Mouse (Mus musculus): Measurements from ENCODE around the gene Klf13. TPM values are rescaled to one million over a fixed set of nuclear protein-coding genes. Genes with fewer than 3 reads are reported as not detected.
A peak's percentile ranks its signal among the peaks of the same experiment; 100 is the strongest.

The Klf13 gene
- polyA plus RNA-seq, 1 experiment from 2014 or later, result 31.1 TPM

GRCm38 (mm10) chr7:63871698-63872097, 67.0 kb downstream of the Klf13 start:
- H3K4me3 ChIP-seq (replicated peaks; ENCODE audit: low read length), result no peak overlapping the region
- no peaks in the 10 kb centered on the region for H3K4me1 ChIP-seq (replicated peaks; ENCODE audit: control insufficient read depth, insufficient read depth, low read length)
- ATAC-seq, result no peak
- H3K9me3 ChIP-seq (ENCODE audit: control insufficient read depth, low read length), result no peaks in the 10 kb centered on the region
- H3K4me2 ChIP-seq (ENCODE audit: low read length), result no peak overlapping the region
- 80% methylated on average over 6 of the region's 6 CpGs for WGBS
- H3K27me3 ChIP-seq (replicated peaks; ENCODE audit: control insufficient read depth, insufficient read depth, low read length), result no peaks in the 10 kb centered on the region
- H3K9ac ChIP-seq (replicated peaks; ENCODE audit: low read depth, low read length), result no peak overlapping the region
- H3K36me3 ChIP-seq (ENCODE audit: control insufficient read depth, insufficient read depth), result no peaks in the 10 kb centered on the region
- no peak overlapping the region for H3K27ac ChIP-seq (ENCODE audit: low read length)

GRCm38 (mm10) chr7:63868356-63868918, 70.3 kb downstream of the Klf13 start:
- H3K4me1 ChIP-seq (replicated peaks; ENCODE audit: control insufficient read depth, insufficient read depth, low read length), result no peaks in the 10 kb centered on the region
- no peak overlapping the region for H3K4me2 ChIP-seq (ENCODE audit: low read length)
- 67% methylated on average over 6 of the region's 6 CpGs for WGBS
- no peak for ATAC-seq
- no peak overlapping the region for H3K4me3 ChIP-seq (replicated peaks; ENCODE audit: low read length)
- H3K27me3 ChIP-seq (replicated peaks; ENCODE audit: control insufficient read depth, insufficient read depth, low read length), result no peaks in the 10 kb centered on the region
- H3K9me3 ChIP-seq (ENCODE audit: control insufficient read depth, low read length), result no peaks in the 10 kb centered on the region
- H3K27ac ChIP-seq (ENCODE audit: low read length), result no peak overlapping the region
- no peaks in the 10 kb centered on the region for H3K36me3 ChIP-seq (ENCODE audit: control insufficient read depth, insufficient read depth)
- H3K9ac ChIP-seq (replicated peaks; ENCODE audit: low read depth, low read length), result no peak overlapping the region

GRCm38 (mm10) chr7:63865911-63866310, 72.8 kb downstream of the Klf13 start:
- WGBS, result 98% methylated on average over 4 of the region's 4 CpGs
- ATAC-seq, result no peak
- Histone ChIP-seq H3K9me3 (ENCODE audit: control insufficient read depth, low read length) (no peaks in the 10 kb centered on the region), H3K4me2 (ENCODE audit: low read length) (no peak overlapping the region), H3K4me3 (replicated peaks; ENCODE audit: low read length) (no peak overlapping the region), H3K36me3 (ENCODE audit: control insufficient read depth, insufficient read depth) (no peaks in the 10 kb centered on the region), H3K9ac (replicated peaks; ENCODE audit: low read depth, low read length) (no peak overlapping the region), H3K4me1 (replicated peaks; ENCODE audit: control insufficient read depth, insufficient read depth, low read length) (no peaks in the 10 kb centered on the region), H3K27me3 (replicated peaks; ENCODE audit: control insufficient read depth, insufficient read depth, low read length) (no peaks in the 10 kb centered on the region), H3K27ac (ENCODE audit: low read length) (no peak overlapping the region)

GRCm38 (mm10) chr7:63863046-63863445, 75.7 kb downstream of the Klf13 start:
- peaks cover 4% of the 10 kb centered on the region for H3K4me1 ChIP-seq (replicated peaks; ENCODE audit: control insufficient read depth, insufficient read depth, low read length)
- WGBS, result 83% methylated on average over 1 of the region's 1 CpGs
- no peak overlapping the region for H3K4me3 ChIP-seq (replicated peaks; ENCODE audit: low read length)
- no peaks in the 10 kb centered on the region for H3K9me3 ChIP-seq (ENCODE audit: control insufficient read depth, low read length)
- no peaks in the 10 kb centered on the region for H3K27me3 ChIP-seq (replicated peaks; ENCODE audit: control insufficient read depth, insufficient read depth, low read length)
- no peaks in the 10 kb centered on the region for H3K36me3 ChIP-seq (ENCODE audit: control insufficient read depth, insufficient read depth)
- H3K4me2 ChIP-seq (ENCODE audit: low read length), result no peak overlapping the region
- no peak for ATAC-seq
- no peak overlapping the region for H3K9ac ChIP-seq (replicated peaks; ENCODE audit: low read depth, low read length)
- no peak overlapping the region for H3K27ac ChIP-seq (ENCODE audit: low read length)

- no peak for ATAC-seq
- H3K9me3 ChIP-seq (ENCODE audit: control insufficient read depth, low read length), result no peaks in the 10 kb centered on the region
- H3K36me3 ChIP-seq (ENCODE audit: control insufficient read depth, insufficient read depth), result no peaks in the 10 kb centered on the region
- H3K27me3 ChIP-seq (replicated peaks; ENCODE audit: control insufficient read depth, insufficient read depth, low read length), result no peaks in the 10 kb centered on the region
- H3K27ac ChIP-seq (ENCODE audit: low read length), result no peak overlapping the region
- H3K4me1 ChIP-seq (replicated peaks; ENCODE audit: control insufficient read depth, insufficient read depth, low read length), result peaks cover 6% of the 10 kb centered on the region
- no peak overlapping the region for H3K4me2 ChIP-seq (ENCODE audit: low read length)
- no peak overlapping the region for H3K9ac ChIP-seq (replicated peaks; ENCODE audit: low read depth, low read length)
- WGBS, result 89% methylated on average over 6 of the region's 6 CpGs
- H3K4me3 ChIP-seq (replicated peaks; ENCODE audit: low read length), result no peak overlapping the region
Measured at GRCm38 (mm10) chr7:63861123-63861522, 77.6 kb downstream of the Klf13 start.

GRCm38 (mm10) chr7:63858571-63859152, 80.1 kb downstream of the Klf13 start:
- peak overlapping the region; percentile 45 for H3K9ac ChIP-seq (replicated peaks; ENCODE audit: low read depth, low read length)
- H3K4me1 ChIP-seq (replicated peaks; ENCODE audit: control insufficient read depth, insufficient read depth, low read length), result peaks cover 6% of the 10 kb centered on the region
- no peaks in the 10 kb centered on the region for H3K27me3 ChIP-seq (replicated peaks; ENCODE audit: control insufficient read depth, insufficient read depth, low read length)
- H3K27ac ChIP-seq (ENCODE audit: low read length), result no peak overlapping the region
- peak; percentile 89 for ATAC-seq
- H3K4me3 ChIP-seq (replicated peaks; ENCODE audit: low read length), result peak overlapping the region; percentile 37
- 6% methylated on average over 22 of the region's 22 CpGs for WGBS
- no peaks in the 10 kb centered on the region for H3K36me3 ChIP-seq (ENCODE audit: control insufficient read depth, insufficient read depth)
- H3K4me2 ChIP-seq (ENCODE audit: low read length), result peak overlapping the region; percentile 58
- no peaks in the 10 kb centered on the region for H3K9me3 ChIP-seq (ENCODE audit: control insufficient read depth, low read length)

- WGBS, result 82% methylated on average over 17 of the region's 17 CpGs
- H3K4me1 ChIP-seq (replicated peaks; ENCODE audit: control insufficient read depth, insufficient read depth, low read length), result peaks cover 6% of the 10 kb centered on the region
- no peak overlapping the region for H3K27ac ChIP-seq (ENCODE audit: low read length)
- no peak overlapping the region for H3K9ac ChIP-seq (replicated peaks; ENCODE audit: low read depth, low read length)
- H3K36me3 ChIP-seq (ENCODE audit: control insufficient read depth, insufficient read depth), result no peaks in the 10 kb centered on the region
- H3K9me3 ChIP-seq (ENCODE audit: control insufficient read depth, low read length), result no peaks in the 10 kb centered on the region
- no peak overlapping the region; the same call in 1 of the 2 replicates for H3K4me3 ChIP-seq (replicated peaks; ENCODE audit: low read length)
- ATAC-seq, result peak; percentile 11; the same call in 1 of the 2 replicates
- H3K27me3 ChIP-seq (replicated peaks; ENCODE audit: control insufficient read depth, insufficient read depth, low read length), result no peaks in the 10 kb centered on the region
- no peak overlapping the region; the same call in 1 of the 2 replicates for H3K4me2 ChIP-seq (ENCODE audit: low read length)
Measured at GRCm38 (mm10) chr7:63857771-63858417, 80.8 kb downstream of the Klf13 start.

GRCm38 (mm10) chr7:63855283-63855682, 83.4 kb downstream of the Klf13 start:
- Histone ChIP-seq H3K27me3 (replicated peaks; ENCODE audit: control insufficient read depth, insufficient read depth, low read length) (no peaks in the 10 kb centered on the region), H3K4me2 (ENCODE audit: low read length) (no peak overlapping the region), H3K9ac (replicated peaks; ENCODE audit: low read depth, low read length) (no peak overlapping the region), H3K4me1 (replicated peaks; ENCODE audit: control insufficient read depth, insufficient read depth, low read length) (peaks cover 6% of the 10 kb centered on the region), H3K36me3 (ENCODE audit: control insufficient read depth, insufficient read depth) (no peaks in the 10 kb centered on the region), H3K9me3 (ENCODE audit: control insufficient read depth, low read length) (no peaks in the 10 kb centered on the region), H3K4me3 (replicated peaks; ENCODE audit: low read length) (no peak overlapping the region), H3K27ac (ENCODE audit: low read length) (no peak overlapping the region)
- 79% methylated on average over 4 of the region's 4 CpGs for WGBS
- ATAC-seq, result no peak

- ATAC-seq, result no peak
- Histone ChIP-seq H3K9me3 (ENCODE audit: control insufficient read depth, low read length) (no peaks in the 10 kb centered on the region), H3K36me3 (ENCODE audit: control insufficient read depth, insufficient read depth) (no peaks in the 10 kb centered on the region), H3K9ac (replicated peaks; ENCODE audit: low read depth, low read length) (no peak overlapping the region), H3K4me2 (ENCODE audit: low read length) (no peak overlapping the region), H3K27ac (ENCODE audit: low read length) (no peak overlapping the region), H3K4me3 (replicated peaks; ENCODE audit: low read length) (no peak overlapping the region), H3K27me3 (replicated peaks; ENCODE audit: control insufficient read depth, insufficient read depth, low read length) (no peaks in the 10 kb centered on the region), H3K4me1 (replicated peaks; ENCODE audit: control insufficient read depth, insufficient read depth, low read length) (no peaks in the 10 kb centered on the region)
- WGBS, result 56% methylated on average over 7 of the region's 7 CpGs
Measured at GRCm38 (mm10) chr7:63851841-63852533, 86.7 kb downstream of the Klf13 start.
